Comparison of ENCODE assay signal across 11 mouse cellular contexts in genomic region chr11:118793639-118794021, GRCm38 (mm10).
DNase-seq lines count a peak whose midpoint lies in the region; ATAC-seq lines count a peak whose summit lies in the region.
"Had no signal": no experiment of that assay in that cellular context is flagged by ENCODE, and none has a peak within 500 bp of the region (broad histone marks: within the 10 kb centered on the region; RNA-seq: fewer than 3 reads in every experiment).

No protein-coding gene starts in this region.

- H3K27me3 ChIP-seq in forebrain, embryonic 16.5 days (replicated peaks; ENCODE audit: control insufficient read depth, insufficient read depth, low read length), result no peaks in the 10 kb centered on the region
- H3K27me3 ChIP-seq in neural tube, embryonic 13.5 days, result no peaks in the 10 kb centered on the region
- H3K27me3 ChIP-seq in heart, embryonic 12.5 days (replicated peaks), result no peaks in the 10 kb centered on the region
- H3K27me3 ChIP-seq: embryonic facial prominence, embryonic 15.5 days had no signal

- H3K36me3 ChIP-seq in forebrain, embryonic 16.5 days (ENCODE audit: control insufficient read depth, insufficient read depth), result no peaks in the 10 kb centered on the region
- H3K36me3 ChIP-seq in neural tube, embryonic 13.5 days, result no peaks in the 10 kb centered on the region
- no peaks in the 10 kb centered on the region for H3K36me3 ChIP-seq in heart, embryonic 12.5 days
- H3K36me3 ChIP-seq: embryonic facial prominence, embryonic 15.5 days had no signal

- peak; percentile 76 for DNase-seq in cerebellum, adult 9-10 months
- peak; percentile 79 to 85 for DNase-seq in layer of hippocampus, postnatal 14 days (ENCODE audit: low spot score in 2 of 2)
- DNase-seq in thymus, postnatal 36 days, result no peak
- DNase-seq in lung, postnatal 10 days, result no peak

- WGBS in forebrain, embryonic 16.5 days, result 12% methylated on average over 16 of the region's 16 CpGs
- 22% methylated on average over 16 of the region's 16 CpGs for WGBS in neural tube, embryonic 13.5 days
- 85% methylated on average over 16 of the region's 16 CpGs for WGBS in heart, embryonic 12.5 days

- H3K27ac ChIP-seq in forebrain, embryonic 16.5 days (ENCODE audit: low read length), result peak overlapping the region; percentile 96
- peak overlapping the region; percentile 98 for H3K27ac ChIP-seq in neural tube, embryonic 13.5 days (replicated peaks)
- H3K27ac ChIP-seq in heart, embryonic 12.5 days (ENCODE audit: poor library complexity, severe bottlenecking), result no peak overlapping the region
- H3K27ac ChIP-seq: embryonic facial prominence, embryonic 15.5 days; kidney, postnatal 0 days had no signal

- peak overlapping the region; percentile 23 for H3K9ac ChIP-seq in forebrain, embryonic 16.5 days (replicated peaks; ENCODE audit: low read depth, low read length)
- peak overlapping the region; percentile 66 for H3K9ac ChIP-seq in neural tube, embryonic 13.5 days
- H3K9ac ChIP-seq in heart, embryonic 12.5 days, result no peak overlapping the region
- H3K9ac ChIP-seq: embryonic facial prominence, embryonic 15.5 days had no signal

- peak overlapping the region; percentile 10 for H3K4me2 ChIP-seq in forebrain, embryonic 16.5 days (ENCODE audit: low read length)
- H3K4me2 ChIP-seq in neural tube, embryonic 13.5 days, result peak overlapping the region; percentile 28
- H3K4me2 ChIP-seq in heart, embryonic 12.5 days, result no peak overlapping the region
- H3K4me2 ChIP-seq: embryonic facial prominence, embryonic 15.5 days had no signal

- no peaks in the 10 kb centered on the region for H3K9me3 ChIP-seq in forebrain, embryonic 16.5 days (ENCODE audit: control insufficient read depth, low read length)
- 0 out of 2 replicates have a peak, but pooled peaks cover under 1% of the 10 kb centered on the region for H3K9me3 ChIP-seq in neural tube, embryonic 13.5 days
- H3K9me3 ChIP-seq in heart, embryonic 12.5 days (replicated peaks), result no peaks in the 10 kb centered on the region
- H3K9me3 ChIP-seq: embryonic facial prominence, embryonic 15.5 days had no signal

- no peak overlapping the region for H3K4me3 ChIP-seq in forebrain, embryonic 16.5 days (replicated peaks; ENCODE audit: low read length)
- no peak overlapping the region for H3K4me3 ChIP-seq in neural tube, embryonic 13.5 days
- H3K4me3 ChIP-seq in heart, embryonic 12.5 days, result no peak overlapping the region
- H3K4me3 ChIP-seq: embryonic facial prominence, embryonic 15.5 days; myocyte had no signal

- ATAC-seq in forebrain, embryonic 16.5 days, result peak; percentile 85
- peak; percentile 72 for ATAC-seq in neural tube, embryonic 13.5 days (ENCODE audit: low read depth)
- no peak for ATAC-seq in heart, embryonic 12.5 days (ENCODE audit: insufficient number of reproducible peaks, low FRiP score)
- no peak for ATAC-seq in megakaryocyte-erythroid progenitor cell, adult 5-6 weeks (replicated peaks; ENCODE audit: low FRiP score, low TSS enrichment, poor library complexity, severe bottlenecking)

- peaks cover 49% of the 10 kb centered on the region for H3K4me1 ChIP-seq in forebrain, embryonic 16.5 days (replicated peaks; ENCODE audit: control insufficient read depth, insufficient read depth, low read length)
- peaks cover 61% of the 10 kb centered on the region for H3K4me1 ChIP-seq in neural tube, embryonic 13.5 days (replicated peaks)
- peaks cover 26% of the 10 kb centered on the region for H3K4me1 ChIP-seq in heart, embryonic 12.5 days (replicated peaks)

Comparison
In these comparisons a context has a peak if more than half of its experiments do, and no peak if none do; other contexts are left out.
1. DNase-seq: peak in cerebellum, adult 9-10 months (single experiment) and layer of hippocampus, postnatal 14 days (2 of 2); none in thymus, postnatal 36 days (0 of 2) and lung, postnatal 10 days (single experiment).
2. ATAC-seq: peak in forebrain, embryonic 16.5 days (single experiment) and neural tube, embryonic 13.5 days (single experiment); none in heart, embryonic 12.5 days (single experiment) and megakaryocyte-erythroid progenitor cell, adult 5-6 weeks (single experiment).